ENCODE assay signal across 8 mouse cellular contexts in genomic region chr11:18927351-18927750, GRCm38 (mm10).
A peak's percentile ranks its signal among the peaks of the same experiment; 100 is the strongest.
DNase-seq lines count a peak whose midpoint lies in the region; ATAC-seq lines count a peak whose summit lies in the region.

No protein-coding gene starts in this region.

- peak; percentile 81 for DNase-seq in adrenal gland, adult 8-10 months
- DNase-seq in heart, embryonic 10.5 days (ENCODE audit: low spot score), result no peak
- DNase-seq in lung, postnatal 36 days, result peak; percentile 51
- no peak for DNase-seq in B cell, adult 2 months
- no peak for DNase-seq in retina, postnatal 1 day

- H3K9me3 ChIP-seq in liver, embryonic 16.5 days (replicated peaks; ENCODE audit: control insufficient read depth, low read length), result no peaks in the 10 kb centered on the region
- H3K9me3 ChIP-seq in liver, embryonic 12.5 days (replicated peaks), result no peaks in the 10 kb centered on the region
- no peaks in the 10 kb centered on the region for H3K9me3 ChIP-seq in heart, embryonic 10.5 days

- no peak overlapping the region for H3K4me2 ChIP-seq in liver, embryonic 16.5 days (ENCODE audit: low read depth, low read length)
- no peak overlapping the region for H3K4me2 ChIP-seq in liver, embryonic 12.5 days

- ATAC-seq in liver, embryonic 16.5 days (ENCODE audit: low read depth), result peak; percentile 15; the same call in 1 of the 2 replicates
- no peak for ATAC-seq in liver, embryonic 12.5 days
- ATAC-seq in activated CD4-positive, CD25-positive, alpha-beta regulatory T cell, adult 4 months, result no peak

- no peaks in the 10 kb centered on the region for H3K36me3 ChIP-seq in liver, embryonic 16.5 days (ENCODE audit: control insufficient read depth, insufficient read depth)
- H3K36me3 ChIP-seq in liver, embryonic 12.5 days, result no peaks in the 10 kb centered on the region
- H3K36me3 ChIP-seq in heart, embryonic 10.5 days, result peaks cover 6% of the 10 kb centered on the region

- H3K4me3 ChIP-seq in liver, embryonic 16.5 days (ENCODE audit: low read depth, low read length), result no peak overlapping the region
- H3K4me3 ChIP-seq in liver, embryonic 12.5 days, result no peak overlapping the region
- H3K4me3 ChIP-seq in heart, embryonic 10.5 days, result no peak overlapping the region

- H3K27ac ChIP-seq in liver, embryonic 16.5 days (ENCODE audit: low read length), result no peak overlapping the region
- no peak overlapping the region for H3K27ac ChIP-seq in liver, embryonic 12.5 days
- peak overlapping the region; percentile 22; the same call in 1 of the 2 replicates for H3K27ac ChIP-seq in heart, embryonic 10.5 days

- no peak overlapping the region for H3K9ac ChIP-seq in liver, embryonic 16.5 days (ENCODE audit: low read depth, low read length)
- no peak overlapping the region for H3K9ac ChIP-seq in liver, embryonic 12.5 days

- no peaks in the 10 kb centered on the region for H3K27me3 ChIP-seq in liver, embryonic 16.5 days (ENCODE audit: control insufficient read depth, insufficient read depth, low read depth, low read length)
- no peaks in the 10 kb centered on the region for H3K27me3 ChIP-seq in liver, embryonic 12.5 days (replicated peaks)
- H3K27me3 ChIP-seq in heart, embryonic 10.5 days (ENCODE audit: insufficient read depth, poor library complexity, severe bottlenecking), result no peaks in the 10 kb centered on the region

- no peaks in the 10 kb centered on the region; the same call in 1 of the 2 replicates for H3K4me1 ChIP-seq in liver, embryonic 16.5 days (ENCODE audit: control insufficient read depth, low read depth, low read length)
- peaks cover 36% of the 10 kb centered on the region for H3K4me1 ChIP-seq in liver, embryonic 12.5 days
- H3K4me1 ChIP-seq in heart, embryonic 10.5 days, result peaks cover 43% of the 10 kb centered on the region

- 10% methylated on average over 1 of the region's 1 CpGs for WGBS in liver, embryonic 16.5 days (ENCODE audit: insufficient replicate concordance)
- 13% methylated on average over 1 of the region's 1 CpGs for WGBS in liver, embryonic 12.5 days (ENCODE audit: insufficient replicate concordance)
- 14% methylated on average over 1 of the region's 1 CpGs for WGBS in heart, embryonic 10.5 days

Comparison
In these comparisons a context has a peak if more than half of its experiments do, and no peak if none do; other contexts are left out.
1. DNase-seq: peak in adrenal gland, adult 8-10 months (single experiment) and lung, postnatal 36 days (single experiment); none in heart, embryonic 10.5 days (single experiment), B cell, adult 2 months (0 of 2) and retina, postnatal 1 day (single experiment).